Mouse (Mus musculus) MEL (cell line): ENCODE results near the gene Cyp2d26. TPM values are rescaled to one million over a fixed set of nuclear protein-coding genes. Genes with fewer than 3 reads are reported as not detected.

Experiments used
- DNase-seq: peaks from one replicate; pipeline ENCODE4 v3.0.0; 2011; ENCODE audit warnings: low read depth, low spot score
- H3K27ac ChIP-seq: 2 replicates; pipeline ENCODE4 v1.5.1; 2012; ENCODE audit warnings: low read depth, mild to moderate bottlenecking, control low read depth, low read length, moderate library complexity; ENCODE audit not compliant: control insufficient read depth
- H3K27me3 ChIP-seq, 2 experiments: fragments of 150-350 bp in 1 of 2; sonication (generic) in 1 of 2; 2 replicates each; pipeline ENCODE4 v1.6.1; 2012; ENCODE audit warnings: low read length in 2 of 2, mild to moderate bottlenecking in 2 of 2, improper control_type of control experiment in 1 of 2, moderate library complexity in 1 of 2; ENCODE audit not compliant: insufficient read depth in 2 of 2, control insufficient read depth in 1 of 2
- H3K36me3 ChIP-seq, 2 experiments: 2 replicates each; pipeline ENCODE4 v1.6.1; 2012 to 2014; ENCODE audit warnings: low read length in 2 of 2, improper control_type of control experiment in 1 of 2, inconsistent platforms in 1 of 2, mild to moderate bottlenecking in 1 of 2; ENCODE audit not compliant: insufficient read depth in 2 of 2, control insufficient read depth in 1 of 2
- H3K4me1 ChIP-seq, 2 experiments: fragments of 150-350 bp in 1 of 2; sonication (generic) in 1 of 2; 2 replicates each; pipeline ENCODE4 v1.6.1; 2012; ENCODE audit warnings: low read length in 2 of 2, improper control_type of control experiment in 1 of 2, mild to moderate bottlenecking in 1 of 2; ENCODE audit not compliant: insufficient read depth in 2 of 2, control insufficient read depth in 1 of 2
- H3K4me3 ChIP-seq, 2 experiments: fragments of 150-350 bp in 1 of 2; sonication (generic) in 1 of 2; 2 replicates each; pipeline ENCODE4 v1.5.1; 2012; ENCODE audit warnings: low read depth in 2 of 2, low read length in 2 of 2, mild to moderate bottlenecking in 2 of 2, moderate library complexity in 2 of 2, control low read depth in 1 of 2, improper control_type of control experiment in 1 of 2; ENCODE audit not compliant: control insufficient read depth in 1 of 2, insufficient read depth in 1 of 2
- H3K79me2 ChIP-seq: 2 replicates; pipeline ENCODE4 v1.6.1; 2012; ENCODE audit warnings: mild to moderate bottlenecking, low read length, moderate library complexity; ENCODE audit not compliant: control insufficient read depth, poor library complexity, insufficient read depth
- H3K9ac ChIP-seq: 2 replicates; pipeline ENCODE4 v1.6.1; 2012; ENCODE audit warnings: low read depth, mild to moderate bottlenecking, control low read depth, low read length, moderate library complexity; ENCODE audit not compliant: control insufficient read depth, poor library complexity, severe bottlenecking
- H3K9me3 ChIP-seq: fragments of 150-350 bp; sonication (generic); replicated peaks from 2 replicates; pipeline ENCODE4 v1.6.1; 2012; ENCODE audit warnings: mild to moderate bottlenecking, low read length, improper control_type of control experiment, moderate library complexity; ENCODE audit not compliant: insufficient read depth
- CHD1 ChIP-seq: IDR thresholded peaks from 2 replicates; pipeline ENCODE4 v1.6.1; 2012; ENCODE audit warnings: low read depth, mild to moderate bottlenecking, inconsistent platforms, low read length, improper control_type of control experiment
- CTCF ChIP-seq, 3 experiments: IDR thresholded peaks in 2 of 3; conservative IDR thresholded peaks in 1 of 3; 2 replicates each; pipeline ENCODE4 v1.5.1; 2011 to 2012; ENCODE audit warnings: low read length in 3 of 3, low read depth in 2 of 3, mild to moderate bottlenecking in 2 of 3, improper control_type of control experiment in 1 of 3, inconsistent platforms in 1 of 3, mixed read lengths in 1 of 3, moderate library complexity in 1 of 3; ENCODE audit not compliant: control insufficient read depth in 1 of 3, insufficient read depth in 1 of 3, poor library complexity in 1 of 3, severe bottlenecking in 1 of 3
- E2F4 ChIP-seq: IDR thresholded peaks from 2 replicates; pipeline ENCODE4 v1.6.1; 2011; ENCODE audit warnings: low read depth, low read length, improper control_type of control experiment, borderline replicate concordance
- ELF1 ChIP-seq: IDR thresholded peaks from 2 replicates; pipeline ENCODE4 v1.6.1; 2014; ENCODE audit warnings: low read depth, mild to moderate bottlenecking, inconsistent platforms, low read length, improper control_type of control experiment, moderate library complexity
- EP300 ChIP-seq, 2 experiments: IDR thresholded peaks; 2 replicates each; pipeline ENCODE4 v1.6.1; 2011; ENCODE audit warnings: improper control_type of control experiment in 2 of 2, low read length in 2 of 2, low read depth in 1 of 2, mild to moderate bottlenecking in 1 of 2
- ETS1 ChIP-seq: IDR thresholded peaks from 2 replicates; pipeline ENCODE4 v1.6.1; 2012; ENCODE audit warnings: low read depth, mild to moderate bottlenecking, inconsistent platforms, low read length, improper control_type of control experiment, moderate library complexity
- GATA1 ChIP-seq: IDR thresholded peaks from 2 replicates; pipeline ENCODE4 v1.6.1; 2011; ENCODE audit warnings: low read depth, low read length, improper control_type of control experiment
- HCFC1 ChIP-seq: IDR thresholded peaks from 2 replicates; pipeline ENCODE4 v1.6.1; 2012; ENCODE audit warnings: low read depth, mild to moderate bottlenecking, inconsistent platforms, low read length, improper control_type of control experiment, moderate library complexity
- JUND ChIP-seq: IDR thresholded peaks from 2 replicates; pipeline ENCODE4 v1.6.1; 2011; ENCODE audit warnings: low read depth, mild to moderate bottlenecking, improper control_type of control experiment, low read length
- KAT2A ChIP-seq: conservative IDR thresholded peaks from 2 replicates; pipeline ENCODE4 v1.6.1; 2012; ENCODE audit warnings: low read depth, low read length, improper control_type of control experiment, inconsistent platforms
- MAFK ChIP-seq: IDR thresholded peaks from 2 replicates; pipeline ENCODE4 v1.6.1; 2011; ENCODE audit warnings: low read depth, mild to moderate bottlenecking, low read length, improper control_type of control experiment, borderline replicate concordance
- MAZ ChIP-seq: IDR thresholded peaks from 2 replicates; pipeline ENCODE4 v1.6.1; 2012; ENCODE audit warnings: low read depth, mild to moderate bottlenecking, inconsistent platforms, low read length, improper control_type of control experiment
- MYC ChIP-seq: IDR thresholded peaks from 2 replicates; pipeline ENCODE4 v1.6.1; 2011; ENCODE audit warnings: low read depth, mild to moderate bottlenecking, low read length, improper control_type of control experiment, moderate library complexity
- POLR2A ChIP-seq, 2 experiments: IDR thresholded peaks; 2 replicates each; pipeline ENCODE4 v1.6.1; 2011 to 2012; ENCODE audit warnings: low read length in 2 of 2, mild to moderate bottlenecking in 2 of 2, control low read depth in 1 of 2, improper control_type of control experiment in 1 of 2, low read depth in 1 of 2, moderate library complexity in 1 of 2; ENCODE audit not compliant: control insufficient read depth in 1 of 2, insufficient read depth in 1 of 2, poor library complexity in 1 of 2
- RAD21 ChIP-seq: IDR thresholded peaks from 2 replicates; pipeline ENCODE4 v1.6.1; 2011; ENCODE audit warnings: mild to moderate bottlenecking, low read depth, low read length, improper control_type of control experiment
- SIN3A ChIP-seq: IDR thresholded peaks from 2 replicates; pipeline ENCODE4 v1.6.1; 2012; ENCODE audit warnings: low read length, improper control_type of control experiment, inconsistent platforms
- SMC3 ChIP-seq: IDR thresholded peaks from 2 replicates; pipeline ENCODE4 v1.6.1; 2011; ENCODE audit warnings: low read depth, low read length, improper control_type of control experiment
- TAL1 ChIP-seq: IDR thresholded peaks from 2 replicates; pipeline ENCODE4 v1.6.1; 2012; ENCODE audit warnings: mild to moderate bottlenecking, inconsistent platforms, low read length, moderate library complexity, mixed read lengths
- TCF12 ChIP-seq: IDR thresholded peaks from 2 replicates; pipeline ENCODE4 v1.6.1; 2014; ENCODE audit warnings: low read depth, mild to moderate bottlenecking, inconsistent platforms, low read length, improper control_type of control experiment, moderate library complexity
- USF2 ChIP-seq, 2 experiments: IDR thresholded peaks; 2 replicates each; pipeline ENCODE4 v1.6.1; 2011 to 2012; ENCODE audit warnings: improper control_type of control experiment in 2 of 2, low read length in 2 of 2, borderline replicate concordance in 1 of 2, inconsistent platforms in 1 of 2, low read depth in 1 of 2, mild to moderate bottlenecking in 1 of 2; ENCODE audit not compliant: insufficient read depth in 1 of 2
- ZC3H11A ChIP-seq: IDR thresholded peaks from 2 replicates; pipeline ENCODE4 v1.6.1; 2012; ENCODE audit warnings: low read depth, mild to moderate bottlenecking, inconsistent platforms, low read length, improper control_type of control experiment
- ZMIZ1 ChIP-seq: IDR thresholded peaks from 2 replicates; pipeline ENCODE4 v1.6.1; 2012; ENCODE audit warnings: low read depth, mild to moderate bottlenecking, inconsistent platforms, low read length, improper control_type of control experiment, moderate library complexity
- polyA plus RNA-seq, 2 experiments: library from polyadenylated mRNA; stranded (reverse) in 1 of 2; unstranded in 1 of 2; fragments of >175 nt in 1 of 2; fragments of >200 nt in 1 of 2; gene quantifications; 2 replicates each; pipeline versions ENCODE4 v1.2.1 to v1.2.4; 2012; ENCODE audit warnings: low replicate concordance in 2 of 2, low read depth in 1 of 2; ENCODE audit not compliant: insufficient read length in 2 of 2, insufficient read depth in 1 of 2, missing spikeins in 1 of 2
- total RNA-seq: library from RNA; depleted of rRNA; stranded (reverse); fragments of 300-350 nt; gene quantifications from 2 replicates; pipeline ENCODE4 v1.2.3, GENCODE M21; 2012; rRNA removed

Cyp2d26 gene
- total RNA-seq: not detected in 2 replicates
- polyA plus RNA-seq: not detected

GRCm38 (mm10) chr15:82794277-82794676, at the start of gene Cyp2d26:
Gene Cyp2d26, minus strand, starts transcription at chr15:82794294.
- DNase-seq: no peak
- Histone ChIP-seq H3K9ac (no peak within 1 kb of the TSS), H3K36me3 (no peaks in the 10 kb centered on the region), H3K4me1 (no peaks in the 10 kb centered on the region), H3K27ac (no peak within 1 kb of the TSS), H3K27me3 (no peaks in the 10 kb centered on the region; a peak in 1 of 4 replicates), H3K79me2 (no peaks in the 10 kb centered on the region), H3K9me3 (no peaks in the 10 kb centered on the region), H3K4me3 (no peak within 1 kb of the TSS)
- no peak for TF ChIP-seq TAL1
- TF ChIP-seq CTCF (IDR thresholded peaks at IDR 0.05 in 2 of 3, conservative IDR thresholded peaks at IDR 0.05 in 1 of 3; ENCODE audit: control insufficient read depth in 1 of 3, insufficient read depth in 1 of 3, low read depth in 2 of 3, low read length in 3 of 3, poor library complexity in 1 of 3, severe bottlenecking in 1 of 3): no peak
- TF ChIP-seq ELF1: no peak

- Histone ChIP-seq H3K4me1 (peaks cover 4 to 7% of the 10 kb centered on the region in 2 experiments; a peak in 3 of 4 replicates), H3K9ac (no peak overlapping the region), H3K79me2 (peaks cover 5% of the 10 kb centered on the region; the same call in 1 of the 2 replicates), H3K27ac (no peak overlapping the region), H3K4me3 (no peak overlapping the region), H3K9me3 (no peaks in the 10 kb centered on the region), H3K36me3 (peaks cover 11 to 20% of the 10 kb centered on the region in 2 experiments), H3K27me3 (no peaks in the 10 kb centered on the region)
- TF ChIP-seq MAZ: no peak
- no peak for TF ChIP-seq EP300 (IDR thresholded peaks at IDR 0.05; ENCODE audit: low read depth in 1 of 2, low read length in 2 of 2)
- no peak for TF ChIP-seq TAL1
- TF ChIP-seq CHD1: no peak
- no peak for TF ChIP-seq RAD21
- TF ChIP-seq ETS1: no peak
- TF ChIP-seq KAT2A: no peak
- no peak for TF ChIP-seq JUND
- TF ChIP-seq E2F4: no peak
- TF ChIP-seq SMC3: no peak
- TF ChIP-seq MAFK: no peak
- no peak for TF ChIP-seq SIN3A
- no peak for DNase-seq
These were observed 45.1 kb upstream of the Cyp2d26 start for GRCm38 (mm10) chr15:82839146-82839545.

- H3K4me1 ChIP-seq: no peaks in the 10 kb centered on the region; a peak in 2 of 4 replicates
- no peak overlapping the region for H3K4me3 ChIP-seq
- no peak overlapping the region for H3K9ac ChIP-seq
- peaks cover 17% of the 10 kb centered on the region; the same call in 1 of the 2 replicates for H3K79me2 ChIP-seq
- no peak overlapping the region for H3K27ac ChIP-seq
- no peak for DNase-seq
- TF ChIP-seq MAFK: no peak
- TF ChIP-seq MYC: no peak
- TF ChIP-seq ZC3H11A: no peak
- no peak for TF ChIP-seq GATA1
- no peak for TF ChIP-seq USF2 (IDR thresholded peaks at IDR 0.05; ENCODE audit: borderline replicate concordance in 1 of 2, insufficient read depth in 1 of 2, low read depth in 1 of 2, low read length in 2 of 2)
- TF ChIP-seq TCF12: no peak
- TF ChIP-seq HCFC1: no peak
- TF ChIP-seq EP300 (IDR thresholded peaks at IDR 0.05; ENCODE audit: low read depth in 1 of 2, low read length in 2 of 2): no peak
- TF ChIP-seq POLR2A (IDR thresholded peaks at IDR 0.05; ENCODE audit: control insufficient read depth in 1 of 2, insufficient read depth in 1 of 2, low read depth in 1 of 2, low read length in 2 of 2, poor library complexity in 1 of 2): no peak
- no peak for TF ChIP-seq MAZ
- TF ChIP-seq KAT2A: no peak
- TF ChIP-seq TAL1: no peak
- TF ChIP-seq ZMIZ1: no peak
- no peaks in the 10 kb centered on the region for H3K27me3 ChIP-seq
- H3K9me3 ChIP-seq: no peaks in the 10 kb centered on the region
- H3K36me3 ChIP-seq: peaks cover 0 to 10% of the 10 kb centered on the region in 2 experiments; a peak in 3 of 4 replicates
These were observed 35.8 kb upstream of the Cyp2d26 start for GRCm38 (mm10) chr15:82829917-82830316.
